Mouse (Mus musculus) cerebellum, adult 8-10 months (tissue): ENCODE data around the gene Fam102b.

ENCODE experiments used
- DNase-seq: peaks from one replicate; pipeline ENCODE4 v3.0.0; 2022

The Fam102b gene

DNA sequence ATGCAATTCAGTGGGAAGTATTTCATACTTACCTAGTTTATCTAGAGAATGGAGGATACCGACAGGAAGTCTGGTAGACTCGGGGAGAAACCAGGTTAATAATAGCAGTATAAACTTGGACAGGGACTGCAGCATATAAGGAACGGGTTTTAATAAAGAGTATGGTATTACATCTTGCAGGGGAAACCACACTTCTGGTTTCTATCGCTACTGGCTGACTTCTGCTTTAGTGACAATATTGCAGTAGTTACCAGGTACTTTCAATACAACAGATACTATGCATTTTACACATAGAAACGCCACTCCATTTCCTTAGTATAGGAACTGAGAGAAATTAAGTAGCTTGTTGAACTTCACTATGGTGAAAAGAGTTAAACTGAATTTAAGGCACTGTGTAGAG is 19.2 kb downstream of the Fam102b start:
- DNase-seq, result no peak

DNA sequence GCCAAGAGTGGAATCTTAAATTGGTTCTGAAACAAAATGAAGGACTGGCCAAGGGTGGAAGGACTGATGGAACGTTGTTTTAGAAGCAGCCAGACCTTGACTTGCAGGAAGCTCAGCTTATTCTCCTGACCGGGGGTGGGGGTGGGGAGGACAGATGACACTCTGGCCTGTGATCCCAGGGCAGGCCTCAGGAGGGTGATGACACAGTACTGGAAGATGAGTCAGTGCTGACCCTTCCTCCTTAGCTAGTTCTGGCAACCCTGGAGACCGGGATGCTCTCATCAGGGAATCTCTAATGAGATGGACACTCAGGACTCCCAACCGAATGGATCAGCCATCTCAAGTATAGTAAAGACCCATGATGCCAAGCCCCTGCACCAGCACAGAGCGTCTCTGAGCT is 21.6 kb downstream of the Fam102b start:
- no peak for DNase-seq

DNA sequence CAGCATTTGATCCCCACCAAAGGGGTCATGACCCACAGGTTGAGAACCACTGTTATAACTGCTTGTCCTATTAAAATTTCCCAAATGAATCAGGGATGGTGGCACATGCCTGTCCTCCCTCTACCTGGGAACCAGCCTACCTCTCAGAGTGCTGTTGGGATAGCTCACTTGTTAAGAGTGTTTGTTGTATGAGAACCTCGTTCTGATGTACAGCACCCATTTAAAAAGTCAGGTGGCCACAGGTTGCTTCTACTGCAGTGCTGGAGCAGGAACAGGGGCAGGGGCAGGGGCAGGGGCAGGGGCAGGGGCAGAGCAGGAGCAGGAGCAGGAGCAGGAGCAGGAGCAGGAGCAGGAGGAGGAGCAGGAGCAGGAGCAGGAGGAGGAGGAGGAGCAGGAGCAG is 28.2 kb downstream of the Fam102b start:
- no peak for DNase-seq

DNA sequence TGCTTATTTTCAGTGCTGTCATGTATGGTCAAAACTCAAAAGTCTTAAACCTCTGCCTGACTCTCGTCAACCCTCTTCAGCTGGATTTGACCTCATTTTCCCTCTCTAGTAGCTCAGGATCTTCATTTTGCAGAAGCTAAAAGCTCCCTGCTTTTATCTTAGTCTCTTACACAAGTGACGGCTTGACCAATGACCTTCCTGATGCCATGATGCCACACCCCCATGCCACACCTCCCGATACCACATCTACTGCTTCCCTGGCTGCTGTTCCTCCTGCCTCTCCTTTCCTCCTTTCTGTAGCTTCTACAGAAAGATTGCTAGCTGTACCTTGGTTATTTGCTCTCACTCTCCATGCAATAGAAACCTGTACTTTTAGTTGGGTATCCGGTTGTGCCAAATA is 29.6 kb downstream of the Fam102b start:
- no peak for DNase-seq

DNA sequence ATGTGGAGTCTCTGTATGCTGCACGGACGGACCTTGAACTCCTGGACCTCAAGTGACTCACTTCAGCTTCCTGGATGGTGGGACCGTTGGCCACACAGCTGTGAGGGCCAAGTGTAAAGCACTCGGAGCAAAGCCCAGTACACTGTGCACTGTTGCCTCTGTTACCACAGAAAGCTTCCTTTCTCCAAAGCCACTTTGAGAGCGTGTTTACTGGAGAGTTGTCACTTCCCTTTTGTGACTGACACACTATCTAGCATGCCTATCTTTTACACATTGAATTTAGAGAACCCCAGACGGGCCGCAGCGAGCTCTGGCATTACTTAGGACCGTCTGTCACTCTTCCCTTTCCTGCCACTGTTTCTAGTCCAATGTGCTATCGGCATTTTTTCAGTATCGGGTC is 30.1 kb downstream of the Fam102b start:
- DNase-seq, result no peak

DNA sequence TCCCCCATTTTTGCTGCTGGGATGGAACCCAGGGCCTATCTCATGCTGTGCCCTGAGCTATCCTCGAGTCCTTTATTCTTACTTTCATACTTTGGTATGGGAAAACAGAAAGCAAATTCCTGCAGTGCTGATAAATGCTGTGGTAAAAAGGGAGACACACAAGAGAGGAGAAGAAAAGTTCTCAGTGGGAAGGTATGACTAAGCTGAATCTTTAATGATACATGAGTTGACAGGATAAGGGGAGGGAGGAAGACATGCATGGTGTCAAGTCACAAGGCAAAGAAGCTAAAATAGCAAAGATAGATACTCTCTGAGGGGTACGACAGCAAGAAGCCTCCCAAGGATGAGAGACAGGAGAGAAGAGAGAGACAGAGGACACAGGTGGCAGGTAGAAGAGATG is 32.0 kb downstream of the Fam102b start:
- DNase-seq, result no peak

DNA sequence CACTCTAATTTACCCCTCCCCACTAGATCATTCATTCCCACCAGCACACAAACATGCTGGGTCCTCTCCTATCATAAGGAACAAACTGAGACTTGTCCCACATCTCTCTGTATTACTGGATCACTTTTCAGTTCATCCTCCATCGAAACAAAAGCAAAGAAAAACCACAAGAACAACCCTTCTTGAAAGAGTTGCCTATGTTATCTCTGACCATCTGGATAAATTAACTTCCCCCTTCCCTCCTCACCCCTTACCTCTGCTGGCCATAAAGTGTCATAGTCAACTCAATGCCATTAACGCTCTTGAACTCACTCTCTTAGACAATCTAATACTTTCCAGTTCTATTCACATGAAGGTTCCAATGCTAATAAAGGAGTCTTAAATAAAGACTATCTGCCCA is 32.9 kb downstream of the Fam102b start:
- no peak for DNase-seq

DNA sequence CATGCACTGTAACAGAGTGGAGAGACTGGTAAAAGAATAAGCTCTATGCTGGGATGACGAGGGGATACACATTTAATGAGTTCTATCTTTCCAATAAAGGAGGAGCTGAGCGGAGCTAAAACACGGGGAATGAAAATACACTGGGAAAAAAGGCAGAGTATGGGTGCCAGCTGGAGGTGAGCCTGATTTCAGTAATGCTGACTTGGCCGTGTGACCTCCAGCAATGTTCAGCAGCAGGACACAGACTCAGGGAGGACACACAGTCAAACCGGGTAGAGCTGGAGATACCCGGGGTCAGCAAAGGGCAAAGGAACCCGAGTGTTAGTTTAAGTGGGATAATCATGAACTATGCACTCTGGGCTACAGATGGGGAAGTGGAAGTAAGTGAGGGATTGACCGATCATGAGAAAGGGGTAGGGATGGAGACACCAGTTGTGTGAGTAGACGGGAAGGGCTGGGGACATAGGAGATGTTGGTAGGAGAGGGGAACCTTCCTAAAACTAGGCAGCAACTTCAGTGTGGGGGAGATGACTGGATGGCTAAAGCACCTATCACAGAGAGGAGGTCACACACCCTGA is 37.3 kb downstream of the Fam102b start:
- no peak for DNase-seq

DNA sequence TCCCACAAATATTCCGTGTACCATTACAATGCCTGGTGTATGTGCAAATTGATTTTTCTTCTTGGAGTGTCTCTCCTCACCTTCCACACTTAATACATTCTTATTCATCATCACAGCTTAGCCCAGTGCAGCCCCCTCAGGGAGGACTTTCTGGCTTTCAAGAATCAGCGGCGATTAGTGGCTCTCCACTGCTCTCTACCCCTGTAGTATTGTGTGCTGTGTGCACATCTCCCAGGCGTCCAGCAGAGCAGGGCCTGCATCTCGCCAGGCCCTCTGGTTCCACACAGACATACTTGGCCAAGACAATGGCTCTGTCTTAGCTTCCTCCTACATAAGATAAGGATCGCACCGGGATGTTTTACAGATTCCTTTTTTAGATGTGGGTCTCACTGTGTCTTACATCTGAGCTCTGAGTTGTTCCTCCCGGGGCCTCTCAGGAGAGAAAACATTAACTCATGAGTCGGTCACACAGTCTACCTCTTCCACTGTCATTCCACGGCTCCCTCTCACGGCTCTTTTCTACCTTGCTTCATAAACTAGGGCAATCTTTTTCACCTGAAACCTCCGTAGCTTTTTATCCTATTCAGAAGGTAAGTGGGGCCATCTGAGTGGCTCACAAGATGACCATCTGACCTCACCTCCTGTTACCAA is 40.3 kb downstream of the Fam102b start:
- no peak for DNase-seq

DNA sequence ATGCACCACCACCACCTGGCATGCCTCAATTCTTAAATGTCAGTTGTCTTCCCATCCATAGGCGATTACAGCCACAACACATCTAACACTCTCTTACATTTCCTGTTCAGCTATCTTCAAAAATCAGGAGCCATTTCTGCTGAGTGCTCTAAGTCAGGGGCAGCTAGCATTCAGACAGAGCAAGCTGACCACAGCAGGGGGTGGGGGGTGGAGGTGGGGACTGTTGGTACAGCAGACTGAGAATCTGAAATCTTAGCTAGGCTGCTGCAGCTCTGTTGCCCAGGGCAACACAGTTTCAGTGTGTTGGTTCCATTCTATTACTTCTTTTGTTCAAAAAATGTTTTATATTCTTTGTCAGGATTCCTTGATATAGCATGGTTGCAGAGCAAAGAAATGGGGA is 40.9 kb downstream of the Fam102b start:
- no peak for DNase-seq

DNA sequence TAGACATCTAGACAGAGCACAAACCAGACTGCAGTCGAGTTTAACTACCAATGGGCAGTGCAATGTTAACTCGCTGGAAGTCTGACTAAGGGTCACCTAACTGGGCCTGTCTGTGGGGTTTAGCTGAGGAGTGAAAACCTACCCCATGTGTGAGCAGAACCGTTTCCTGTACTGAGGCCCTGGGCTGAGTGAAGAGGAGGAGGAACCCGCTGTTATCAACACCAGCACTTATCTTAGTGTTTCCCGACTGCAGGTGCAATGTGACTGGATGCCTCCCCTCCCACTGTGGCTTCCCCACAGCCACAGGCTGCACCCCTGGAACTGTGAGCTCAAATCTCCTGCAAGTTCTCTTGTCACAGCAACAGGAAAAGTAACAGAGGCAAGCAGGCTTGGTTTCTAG is 43.4 kb downstream of the Fam102b start:
- DNase-seq, result no peak

DNA sequence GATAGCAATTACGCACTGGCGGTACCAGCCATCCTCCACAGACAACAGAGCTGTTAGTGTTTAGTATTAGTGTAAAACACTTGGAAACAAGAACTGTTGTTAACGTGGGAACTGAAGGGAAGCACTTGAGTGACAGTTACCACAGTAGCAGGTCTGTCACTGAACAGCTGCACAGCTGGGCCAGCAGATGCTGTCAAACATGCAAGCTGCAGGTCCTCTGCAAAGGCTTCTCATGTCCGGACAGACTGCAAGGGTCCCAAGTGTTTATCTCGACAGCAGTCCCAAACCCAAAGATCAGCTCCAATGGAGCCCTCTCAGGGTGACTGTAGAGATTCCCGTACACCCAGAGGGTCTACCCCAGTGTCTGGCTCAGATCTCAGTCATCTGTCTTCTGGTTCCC is 45.5 kb downstream of the Fam102b start:
- DNase-seq, result no peak

DNA sequence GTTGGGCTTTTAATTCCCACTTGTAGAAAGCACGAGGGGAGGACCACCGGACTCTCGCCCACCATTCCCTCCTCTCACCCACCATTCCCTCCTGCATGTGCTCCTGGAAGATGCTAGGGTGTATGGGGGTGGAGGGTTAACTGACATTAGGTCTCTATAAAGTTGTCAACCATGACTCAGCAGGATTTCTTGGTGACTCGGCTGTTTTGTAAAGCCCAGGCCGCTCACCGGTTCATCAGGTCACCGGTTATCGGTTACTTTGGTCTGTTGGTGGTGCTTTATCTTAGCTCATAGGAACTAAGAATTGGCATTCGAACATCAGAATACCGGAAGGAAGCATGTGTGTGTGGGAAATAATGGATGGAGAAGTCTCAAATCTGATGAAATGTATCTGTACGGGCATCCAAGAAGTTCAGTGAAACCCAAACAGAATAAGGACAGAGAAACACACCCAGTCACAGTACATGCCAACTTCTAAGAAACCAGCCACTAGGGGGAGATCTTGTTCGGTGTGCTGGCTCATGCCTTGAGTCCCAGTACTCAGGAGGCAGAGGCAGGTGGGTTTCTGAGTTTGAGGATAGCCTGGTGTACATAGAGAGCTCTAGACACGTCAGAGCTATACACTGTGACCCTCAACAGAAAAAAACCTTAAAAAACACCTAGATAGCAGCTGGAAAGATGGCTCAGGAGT is 49.9 kb downstream of the Fam102b start:
- DNase-seq, result no peak

DNA sequence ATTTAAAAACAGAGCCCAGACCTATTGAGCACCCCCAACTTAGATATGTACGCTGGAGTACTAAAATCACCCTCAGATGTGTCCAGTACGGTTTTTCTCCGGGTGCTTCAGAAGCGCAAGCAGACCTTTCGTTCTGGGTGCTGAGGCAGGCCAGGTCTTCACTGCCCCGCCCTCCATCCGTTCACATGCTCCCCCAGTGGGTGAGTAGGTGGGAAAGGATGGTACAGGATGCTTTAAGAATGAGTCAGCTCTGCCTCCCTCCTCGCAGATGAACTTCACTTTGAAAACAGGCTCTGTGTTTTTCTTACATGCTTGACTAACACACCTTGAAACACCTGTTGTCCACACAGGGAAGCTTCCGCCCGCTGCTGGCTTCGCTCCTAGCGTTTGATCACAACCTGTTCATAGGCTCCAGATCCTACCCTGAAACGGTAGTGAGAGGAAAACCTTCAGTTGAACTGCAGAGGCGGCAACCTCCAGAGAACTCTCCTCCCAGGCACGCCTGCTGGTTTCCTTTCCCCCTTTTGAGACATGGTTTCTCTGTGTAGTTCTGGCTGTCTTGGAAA is 52.4 kb downstream of the Fam102b start:
- DNase-seq, result no peak

DNA sequence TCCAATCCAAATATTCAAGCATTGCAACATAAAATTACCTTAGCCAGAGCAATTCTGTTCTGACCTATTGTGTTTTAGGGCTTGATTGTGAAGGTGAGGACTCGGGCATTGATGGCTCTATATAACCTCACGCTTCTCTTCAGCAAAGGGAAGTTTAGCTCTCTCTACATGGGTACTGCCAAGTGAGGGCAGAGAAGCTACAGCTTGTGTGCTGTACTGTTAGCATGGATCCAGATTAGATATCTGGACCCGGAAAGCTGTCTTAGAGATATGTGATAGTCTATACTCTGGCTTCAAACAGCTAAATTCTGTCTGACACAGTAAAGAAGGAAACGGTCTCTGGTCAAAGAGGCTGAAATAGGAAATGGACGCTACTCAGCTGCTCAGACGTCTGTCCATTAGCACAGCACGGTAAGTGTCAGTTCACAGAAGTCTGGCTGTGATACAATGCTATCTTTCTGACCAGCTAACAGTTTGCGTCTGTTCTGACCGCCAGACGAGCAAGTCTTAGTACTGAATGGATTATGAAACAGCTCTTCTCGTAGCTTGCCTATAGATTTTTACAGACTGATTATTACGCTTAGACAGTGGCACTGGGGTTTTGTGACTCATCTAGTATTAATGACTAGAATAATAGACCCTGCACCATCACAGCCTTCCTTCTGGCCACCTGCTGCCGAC is 53.3 kb downstream of the Fam102b start:
- no peak for DNase-seq

DNA sequence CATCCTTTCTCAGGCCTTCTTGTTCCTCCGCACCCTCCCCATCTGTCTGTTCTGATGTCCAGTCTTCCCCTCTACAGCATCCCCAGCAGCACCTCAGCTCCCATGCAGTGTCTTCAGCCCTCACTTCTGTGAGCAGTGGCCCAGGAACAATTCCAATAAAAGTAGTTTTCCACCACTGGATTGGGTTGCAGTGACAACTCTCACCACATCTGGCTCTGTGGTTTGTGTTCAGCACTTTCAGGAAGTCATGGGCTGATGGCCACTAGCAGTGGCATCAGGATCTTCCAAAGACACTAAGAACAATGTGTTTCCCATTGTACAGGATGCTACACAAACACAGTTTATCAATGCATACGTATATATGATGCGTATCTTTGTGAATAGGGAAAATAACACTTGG is 61.4 kb downstream of the Fam102b start:
- DNase-seq, result no peak

DNA sequence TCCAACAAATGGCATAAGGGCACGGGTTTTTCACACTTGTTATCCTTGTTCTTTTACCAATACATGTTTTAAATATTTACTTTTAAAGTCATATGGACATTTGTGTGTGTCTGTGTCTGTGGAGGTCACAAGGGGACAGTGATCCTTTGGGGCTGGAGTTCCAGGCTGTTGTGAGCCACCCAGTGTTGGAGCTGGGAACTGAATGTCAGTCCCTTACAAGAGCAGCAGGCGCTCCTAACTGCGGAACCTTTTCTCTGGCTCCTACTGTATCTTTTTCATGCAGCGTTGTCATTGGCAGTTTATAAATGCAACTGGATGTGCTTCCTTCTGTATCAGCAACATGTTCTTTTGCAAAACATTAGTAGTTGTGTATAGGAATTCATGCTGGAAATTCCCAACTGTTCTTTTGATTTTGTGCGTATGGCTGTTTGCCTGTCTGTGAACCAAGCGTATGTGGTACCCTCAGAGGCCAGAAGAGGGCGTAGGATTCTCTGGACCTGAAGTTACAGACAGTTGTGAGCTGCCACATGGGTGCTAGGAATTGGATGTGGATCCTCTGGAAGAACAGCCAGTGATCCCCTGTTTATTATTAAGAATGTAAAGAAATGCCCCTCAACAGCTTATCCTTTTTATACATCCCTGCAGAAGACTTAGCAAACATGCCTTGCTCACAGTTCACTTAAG is 62.9 kb downstream of the Fam102b start:
- DNase-seq, result peak; percentile 15

DNA sequence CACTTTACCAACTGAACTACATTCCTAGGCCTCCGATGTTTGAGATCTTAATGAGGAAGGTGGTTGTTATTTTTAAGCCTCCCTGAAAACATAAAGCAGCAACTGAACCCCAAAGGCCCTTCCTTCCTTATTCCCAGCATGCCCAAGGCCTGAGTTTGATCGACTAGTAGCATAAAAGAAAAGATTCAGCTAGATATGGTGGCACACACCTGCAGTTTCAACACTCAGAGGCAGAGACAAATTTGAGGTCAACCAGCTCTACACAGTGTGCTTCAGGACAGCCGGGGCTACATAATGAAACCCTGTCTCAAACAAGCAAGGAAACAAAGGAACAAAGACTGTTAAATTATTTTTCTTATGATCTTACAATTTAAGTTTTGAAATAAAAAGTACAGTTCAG is 63.6 kb downstream of the Fam102b start:
- no peak for DNase-seq

DNA sequence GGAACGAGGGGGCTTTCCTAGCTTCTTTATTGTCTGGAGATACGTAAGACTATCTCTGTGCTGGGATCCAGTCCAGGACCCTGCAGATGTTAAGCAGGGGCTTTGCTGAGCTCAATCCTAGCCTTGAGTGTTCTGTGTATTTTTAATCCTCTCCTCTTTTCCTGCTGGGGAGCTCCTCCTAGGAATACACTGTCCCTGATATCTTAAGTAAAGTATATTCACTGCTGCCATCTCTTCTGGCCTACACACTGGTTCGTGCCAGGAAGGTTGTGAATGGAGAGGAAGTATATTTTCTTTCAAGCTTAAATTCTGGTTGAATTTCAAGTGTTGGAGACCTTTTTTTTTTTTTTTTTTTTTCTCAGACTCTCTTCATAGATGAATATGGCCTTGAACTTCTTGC is 64.1 kb downstream of the Fam102b start:
- DNase-seq, result no peak

DNA sequence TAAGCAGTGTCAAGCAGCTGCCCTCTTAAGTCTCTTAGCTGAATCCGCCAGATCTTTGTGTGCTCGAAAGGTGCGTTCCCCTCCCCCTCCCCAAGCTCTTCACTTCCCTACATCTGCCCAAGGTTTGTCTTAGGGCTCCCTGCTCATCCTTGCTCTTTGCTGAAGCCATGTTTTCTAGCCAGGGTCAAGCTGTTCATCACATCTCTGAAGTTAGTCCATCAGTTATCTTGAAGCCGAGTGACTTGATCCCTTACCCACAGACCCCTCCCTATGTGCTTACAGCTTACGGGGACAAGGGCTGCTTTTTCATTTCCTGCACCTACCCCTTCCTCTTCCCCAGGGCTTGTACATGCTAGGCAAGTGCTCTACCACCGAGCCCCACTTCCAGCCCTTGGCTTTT is 65.8 kb downstream of the Fam102b start:
- DNase-seq, result no peak

DNA sequence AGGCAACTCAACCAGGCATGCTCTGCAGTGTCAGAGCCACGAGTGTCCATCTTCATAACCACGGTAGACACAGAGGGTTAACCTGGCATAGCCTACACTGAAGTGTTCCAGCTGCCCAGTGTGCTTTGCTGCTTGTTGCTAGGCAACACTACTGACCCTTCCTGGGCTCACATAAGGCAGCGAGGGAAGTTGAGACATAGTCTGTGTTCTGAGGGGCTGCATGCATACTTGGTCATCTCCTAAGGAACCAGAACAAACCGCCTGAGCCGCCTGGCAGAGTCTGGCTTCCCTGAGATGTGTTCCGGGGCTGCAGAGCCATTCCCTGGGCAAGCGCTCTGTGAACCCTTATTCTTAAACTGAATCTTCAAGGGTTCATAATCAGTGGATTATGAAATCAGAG is 66.2 kb downstream of the Fam102b start:
- DNase-seq, result peak; percentile 20

DNA sequence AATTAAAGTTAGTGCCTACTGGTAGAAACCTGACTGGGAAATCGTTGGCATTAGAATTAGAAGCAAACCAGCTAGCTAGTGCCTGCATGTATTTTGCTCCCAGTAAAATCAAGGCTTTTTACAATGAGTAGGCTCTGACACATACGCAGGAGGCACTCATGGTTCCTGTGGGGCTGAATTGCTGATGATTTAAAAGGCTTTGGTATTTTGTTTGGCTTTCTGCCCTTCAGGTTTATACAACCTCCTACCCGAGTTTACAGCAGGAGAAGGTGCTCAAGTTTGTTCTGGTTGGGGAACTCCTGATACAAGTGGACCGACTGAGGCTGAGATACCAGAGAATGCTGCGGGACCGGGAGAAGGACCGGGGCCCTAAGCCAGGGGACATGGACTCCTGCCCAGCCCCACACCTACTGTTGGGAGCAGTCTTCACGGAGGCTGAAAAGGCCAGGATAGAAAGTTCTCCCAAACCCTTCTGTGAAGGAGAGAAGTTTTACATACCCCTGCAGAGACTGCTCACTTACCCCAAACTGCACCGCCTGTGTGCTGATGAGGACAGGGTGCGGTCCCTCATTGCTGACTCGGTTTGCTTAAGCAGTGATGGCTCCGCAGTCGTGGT is 67.6 kb downstream of the Fam102b start:
- no peak for DNase-seq

DNA sequence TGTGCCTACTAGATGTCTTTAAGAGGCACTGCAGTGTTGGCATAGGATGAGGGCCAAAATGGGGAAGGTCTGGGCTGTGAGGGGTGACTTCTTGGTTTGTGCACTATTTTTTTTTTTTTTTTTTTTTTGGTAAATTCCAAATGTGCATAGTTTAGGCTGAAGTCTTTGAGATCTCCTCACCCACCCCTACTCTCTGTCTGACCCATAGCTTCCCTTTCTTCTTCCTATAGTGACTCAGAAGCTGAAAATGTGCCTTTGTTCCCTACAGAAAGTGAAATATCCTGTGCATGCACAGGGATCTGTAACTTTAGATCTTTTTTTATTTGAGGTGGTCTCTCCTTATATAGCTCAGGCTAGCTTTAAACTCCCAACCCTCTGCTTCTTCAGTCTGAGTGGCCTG is 69.4 kb downstream of the Fam102b start:
- DNase-seq, result no peak
